Mouse (Mus musculus): Measurements from ENCODE around the gene Rcc1.

DNA sequence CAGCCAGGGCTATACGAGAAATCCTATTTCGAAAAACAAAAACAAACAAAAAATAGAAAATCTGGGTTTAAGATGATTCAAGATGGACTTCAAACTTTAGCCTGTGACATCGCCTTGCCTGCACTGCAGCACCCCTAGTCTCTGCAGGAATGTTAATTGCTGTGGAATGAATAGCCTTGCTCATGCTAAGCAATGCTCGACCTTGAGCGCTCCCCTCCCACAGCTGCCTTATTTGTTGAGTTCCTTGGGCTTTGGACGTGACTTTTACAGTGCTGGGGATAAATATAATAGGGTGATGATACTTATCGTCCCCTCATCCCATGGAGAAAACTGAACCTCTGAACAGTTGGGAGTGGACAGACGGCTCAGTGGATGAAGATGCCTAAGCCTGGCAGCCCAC, 37.7 kb downstream of the Rcc1 start:
- TF ChIP-seq POLR2A (IDR thresholded peaks at IDR 0.05; ENCODE audit: low read depth, low read length) (no peak), CTCF (IDR thresholded peaks at IDR 0.05; ENCODE audit: extremely low read depth, insufficient read depth, insufficient read length, insufficient replicate concordance) (no peak)

Data from spleen, adult 2 months (tissue).